Mouse (Mus musculus): Measurements from ENCODE around the gene Ampd3. TPM values are rescaled to one million over a fixed set of nuclear protein-coding genes. Genes with fewer than 3 reads are reported as not detected.

Gene Ampd3
- 9.4 and 11.2 TPM in 2 replicates for polyA plus RNA-seq (2015; fragmentation: Nextera tagmentation; extraction: Ambion mirVana)

GRCm38 (mm10) chr7:110768001-110768400 is at the start of gene Ampd3:
TSS of gene Ampd3 (plus strand) at chr7:110768206.

GRCm38 (mm10) chr7:110843916-110844874 is 76.2 kb downstream of the Ampd3 start, which contains the start of gene Rnf141:
TSS of gene Rnf141 (minus strand) at chr7:110844457.

Small RNA genes lying within 50 kb of the gene (microRNA-seq; reads per million reads assigned to microRNA genes)
- gene Gm47282, result not detected

Other genes starting within 250 kb of the Ampd3 start
- gene Sbf2, start 153.3 kb upstream of the Ampd3 start, polyA plus RNA-seq (2015; fragmentation: Nextera tagmentation; extraction: Ambion mirVana), result 22.6 and 23.5 TPM in 2 replicates
- gene Adm, start 140.5 kb upstream of the Ampd3 start, polyA plus RNA-seq (2015; fragmentation: Nextera tagmentation; extraction: Ambion mirVana), result 29.4 and 34.8 TPM in 2 replicates
- 20.5 and 21.1 TPM in 2 replicates for gene Rnf141, start 76.3 kb downstream of the Ampd3 start, polyA plus RNA-seq (2015; fragmentation: Nextera tagmentation; extraction: Ambion mirVana)
- 18.8 and 24.8 TPM in 2 replicates for gene Lyve1, start 95.0 kb downstream of the Ampd3 start, polyA plus RNA-seq (2015; fragmentation: Nextera tagmentation; extraction: Ambion mirVana)
- 34.9 and 44.8 TPM in 2 replicates for gene Mrvi1, start 214.3 kb downstream of the Ampd3 start, polyA plus RNA-seq (2015; fragmentation: Nextera tagmentation; extraction: Ambion mirVana)

All from urinary bladder, postnatal 0 days (tissue).